Mouse (Mus musculus) urinary bladder, postnatal 36 days (tissue): Measurements from ENCODE around the gene Xntrpc.
A peak's percentile ranks its signal among the peaks of the same experiment; 100 is the strongest.
"Not testable (repeated sequence)": the region's sequence is repeated elsewhere in the genome, so short reads cannot be mapped to it uniquely, and the experiment has no call there.

Experiments used
- DNase-seq, 2 experiments: peaks; one replicate each; pipeline ENCODE4 v3.0.0; 2022; ENCODE audit warnings: low spot score in 2 of 2, mixed read lengths in 1 of 2

Gene Xntrpc

DNA sequence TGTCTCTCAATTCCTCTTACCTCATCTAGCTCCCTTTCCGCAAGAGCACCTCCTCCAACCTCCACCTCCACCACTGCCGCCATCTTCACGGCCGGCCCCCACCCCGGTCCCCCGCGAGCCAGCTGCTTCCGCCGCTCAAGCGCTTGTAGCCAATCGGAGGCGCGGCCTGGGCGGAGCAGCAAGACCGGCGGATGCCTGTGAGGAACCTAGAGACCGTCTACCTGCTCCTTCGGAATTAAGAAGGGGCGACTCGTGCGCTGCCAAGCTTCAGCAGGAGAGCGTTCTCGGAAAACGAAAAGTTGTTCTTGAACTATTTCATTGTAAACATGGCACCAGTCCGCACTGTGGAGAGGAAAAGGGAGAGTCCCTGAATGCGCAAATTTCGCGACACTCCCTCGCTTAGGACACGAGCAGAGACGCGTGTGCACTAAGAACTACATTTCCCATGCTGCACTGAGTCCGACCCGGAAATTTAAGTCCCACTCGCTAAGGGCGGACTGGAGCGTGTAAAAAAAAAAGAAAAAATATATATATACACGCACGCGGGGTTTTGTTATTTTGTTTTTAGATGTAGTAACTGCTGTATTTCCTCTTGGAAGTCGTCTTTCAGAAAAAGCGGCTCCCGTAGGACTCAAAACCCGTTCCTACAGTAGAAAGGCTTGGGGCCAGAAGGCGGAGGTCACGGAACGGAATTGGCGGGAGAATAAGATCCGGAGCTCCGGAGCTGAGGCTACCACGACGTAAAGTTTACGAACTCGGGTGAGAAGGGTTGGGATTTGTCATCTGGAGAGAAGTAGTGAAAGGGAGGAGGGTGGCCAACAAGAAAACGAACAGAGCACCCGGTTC lies at the start of gene Xntrpc, which contains the start of the genes Rnf121 and Xndc1:
Gene Xntrpc, plus strand, starts transcription at position 668 of the 846 bp plus-strand sequence.
Gene Rnf121, minus strand, starts transcription at position 424 of the 846 bp plus-strand sequence.
Gene Xndc1, plus strand, starts transcription at position 466 of the 846 bp plus-strand sequence.
- DNase-seq, result peak; percentile 90 to 92

DNA sequence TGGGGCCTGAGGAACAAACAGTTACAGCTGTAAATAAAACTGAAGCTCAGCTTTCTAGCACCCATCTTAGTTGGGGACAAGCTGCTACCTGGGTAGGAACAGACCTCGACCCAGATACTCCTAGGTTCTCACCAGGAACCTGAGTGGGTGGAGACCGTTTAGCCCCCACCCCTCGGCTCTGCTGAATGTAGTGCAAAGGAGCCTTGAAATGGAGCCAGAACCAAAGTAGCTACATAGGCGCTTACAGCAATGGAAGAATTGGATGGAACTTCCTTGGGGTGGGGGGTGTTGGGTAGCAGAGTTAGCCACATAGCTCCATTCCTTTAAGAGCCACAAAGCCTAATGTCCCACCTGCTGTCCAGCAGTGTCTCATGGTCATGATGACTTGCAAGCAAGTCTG lies 48.6 kb upstream of the Xntrpc start:
- DNase-seq, result no peak

DNA sequence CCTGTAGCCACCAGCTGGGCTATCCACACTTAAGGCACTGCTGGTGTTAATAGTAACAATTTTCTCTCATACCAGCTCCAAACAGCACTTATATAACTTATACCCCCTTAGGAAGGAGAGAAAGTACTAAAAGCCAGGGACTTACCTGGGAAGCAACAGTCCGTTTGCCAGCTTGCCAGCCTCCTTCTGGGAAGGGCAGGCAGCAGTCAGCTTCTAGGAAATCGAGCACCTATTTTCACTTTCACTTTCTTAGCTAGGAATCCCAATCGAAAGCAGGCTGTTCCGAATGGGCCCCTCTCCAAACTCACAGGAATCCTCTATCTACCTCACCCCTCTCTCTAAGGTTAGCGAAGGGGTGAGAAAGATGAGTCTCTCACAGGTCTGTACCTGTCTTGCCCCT lies 48.1 kb upstream of the Xntrpc start:
- DNase-seq, result no peak

DNA sequence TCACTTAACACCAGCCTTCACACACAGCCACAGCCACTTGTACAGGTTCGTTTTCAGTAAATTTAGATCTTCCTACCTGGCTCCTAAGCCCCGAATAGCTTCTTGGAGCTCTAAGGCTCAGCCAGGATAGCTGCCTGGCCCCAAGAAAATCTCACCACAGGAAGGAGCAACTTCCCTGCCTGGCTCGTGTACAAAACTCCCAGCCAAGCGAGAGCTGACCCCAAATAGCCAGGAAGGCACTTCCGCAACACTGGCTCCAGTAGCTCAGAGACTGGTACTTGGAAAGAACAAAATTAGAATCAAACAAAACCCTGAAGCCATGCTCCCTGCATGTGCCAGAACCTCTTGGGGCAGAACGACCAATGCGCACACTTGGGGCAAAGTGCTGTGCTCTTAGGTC lies 47.5 kb upstream of the Xntrpc start:
- DNase-seq, result no peak

DNA sequence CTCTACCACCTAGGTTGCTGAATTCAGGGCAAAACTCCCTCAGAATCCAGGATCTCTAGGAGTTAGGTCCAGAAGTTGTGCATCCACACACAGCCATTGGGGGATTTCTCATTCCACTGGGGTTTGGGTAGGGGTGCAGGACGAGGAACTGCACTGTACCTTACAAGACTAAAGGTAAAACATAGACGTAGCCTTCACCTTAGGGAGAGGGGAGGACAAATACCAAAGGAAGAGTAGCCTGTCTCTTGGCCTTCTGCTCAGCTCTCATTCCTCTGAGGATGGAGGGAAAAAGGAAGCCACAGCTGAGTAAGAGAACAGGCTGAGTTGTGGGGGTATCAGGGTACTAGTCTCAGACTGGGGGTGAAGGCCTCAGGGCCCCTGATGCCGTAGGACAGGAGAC lies 46.9 kb upstream of the Xntrpc start, which contains the start of gene Il18bp:
Gene Il18bp, minus strand, starts transcription at position 101 of the 400 bp plus-strand sequence.
- DNase-seq, result no peak

DNA sequence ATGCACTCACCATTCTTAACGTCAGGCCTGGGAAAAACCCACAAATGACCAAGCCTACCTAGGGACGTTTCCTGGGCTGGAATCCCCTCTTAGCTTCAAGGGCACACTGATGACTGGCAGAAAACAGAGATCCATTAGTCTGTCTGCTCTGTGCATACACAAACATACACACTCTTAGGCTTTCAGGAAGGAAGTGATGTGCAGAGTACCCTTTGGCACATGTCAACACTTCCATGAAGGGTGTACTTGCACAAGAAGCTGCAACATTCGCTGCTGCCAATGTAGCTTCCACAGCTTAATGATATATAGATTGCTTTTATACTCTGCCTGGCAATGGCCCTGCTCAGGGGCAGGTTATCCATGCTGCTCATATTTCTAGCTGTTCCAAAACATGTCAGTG lies 46.2 kb upstream of the Xntrpc start:
- DNase-seq, result no peak

DNA sequence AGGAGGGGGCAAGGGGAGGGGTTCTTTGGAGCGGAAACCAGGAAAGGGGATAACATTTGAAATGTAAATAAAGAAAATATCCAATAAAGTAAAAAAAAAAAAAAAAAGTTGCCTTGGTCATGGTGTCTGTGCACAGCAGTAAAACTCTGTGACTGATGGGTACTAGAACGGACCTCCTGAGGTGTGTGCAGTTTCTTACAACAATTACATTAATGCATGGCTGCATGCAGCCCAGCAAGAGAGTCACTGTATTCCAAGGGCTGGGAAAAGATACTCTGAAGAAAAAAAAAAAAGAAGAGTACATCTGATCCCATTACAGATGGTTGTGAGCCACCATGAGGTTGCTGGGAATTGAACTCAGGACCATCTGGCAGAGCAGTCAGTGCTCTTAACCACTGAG lies 44.6 kb upstream of the Xntrpc start:
- not testable (repeated sequence) for DNase-seq

DNA sequence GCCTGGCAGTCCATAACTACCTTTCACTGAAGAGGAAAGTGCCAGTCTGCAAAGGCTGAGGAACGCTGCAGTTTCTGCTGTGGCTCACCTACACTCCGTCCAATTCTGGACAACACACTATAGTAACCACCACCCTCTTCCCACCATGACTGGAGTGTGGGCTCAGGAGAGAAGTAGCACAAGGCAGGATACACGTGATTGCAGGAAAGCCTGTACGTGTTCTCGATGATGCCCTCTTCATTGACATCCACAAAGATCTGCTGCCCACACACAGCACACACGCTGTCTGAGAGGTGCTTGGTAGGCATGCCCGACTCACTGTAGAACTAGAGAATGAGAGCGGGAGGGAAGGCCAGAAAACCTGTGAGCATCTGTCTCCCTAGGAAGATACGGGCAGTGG lies 41.7 kb upstream of the Xntrpc start:
- DNase-seq, result no peak

DNA sequence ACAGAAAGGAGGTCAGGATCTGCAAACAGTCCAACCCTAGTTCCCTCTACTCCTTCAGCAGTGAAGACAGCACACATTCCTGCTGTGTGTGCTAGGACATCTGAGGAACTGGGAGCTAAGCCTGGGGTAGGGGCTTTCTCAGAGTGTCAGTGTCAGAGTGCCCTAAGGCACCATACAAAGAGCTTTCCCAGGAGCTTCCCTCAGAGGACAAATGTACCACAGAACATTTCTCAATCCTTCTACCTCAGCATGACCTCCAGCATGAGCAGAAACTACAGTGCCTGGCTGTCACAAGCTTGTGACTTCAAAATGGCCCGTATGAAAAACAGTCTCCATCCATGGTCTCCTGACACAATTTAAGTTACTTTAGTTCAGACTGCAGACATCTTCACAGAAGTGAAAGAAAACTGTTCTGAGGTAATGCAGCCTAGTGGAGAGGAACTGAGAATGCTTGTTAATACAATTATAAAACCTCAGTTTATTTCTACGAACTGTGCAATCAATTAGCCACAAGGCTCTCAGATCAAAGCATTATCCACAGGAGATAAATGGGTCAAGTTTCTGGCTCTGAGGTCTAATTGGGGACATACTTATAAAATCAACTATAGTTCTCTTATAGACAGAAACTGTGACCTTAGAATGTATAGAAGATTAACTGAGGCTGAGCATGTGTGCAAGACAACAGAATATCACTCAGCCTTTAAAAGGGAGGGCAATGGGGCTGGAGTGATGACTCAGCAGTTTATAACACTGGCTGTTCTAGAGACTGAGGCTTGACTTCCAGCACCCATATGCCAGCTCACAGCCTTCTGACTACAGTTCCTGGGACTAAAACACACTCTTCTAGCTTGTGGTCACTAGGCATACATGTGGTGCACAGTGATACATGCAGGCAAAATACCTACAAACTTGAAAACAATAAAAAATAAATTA lies 40.1 kb upstream of the Xntrpc start:
- DNase-seq, result no peak

DNA sequence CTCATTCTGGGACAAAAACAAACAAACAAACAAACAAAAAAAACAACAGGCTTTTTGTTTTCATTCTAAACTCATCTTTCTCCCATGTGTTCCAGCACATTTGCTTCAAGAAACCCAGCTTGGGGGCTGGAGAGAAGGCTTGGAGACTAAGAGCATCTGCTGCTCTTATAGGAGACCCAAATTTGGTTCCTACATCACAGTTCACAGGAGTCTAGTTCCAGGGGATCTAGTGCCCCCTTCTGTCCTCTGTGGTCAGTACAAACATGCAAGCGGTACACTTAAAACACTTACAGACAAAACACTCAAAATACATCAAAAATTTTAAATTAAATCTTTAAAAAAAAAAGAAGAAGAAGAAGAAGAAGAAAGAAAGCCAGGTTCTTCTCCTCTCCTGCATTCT lies 30.6 kb upstream of the Xntrpc start:
- no peak for DNase-seq

DNA sequence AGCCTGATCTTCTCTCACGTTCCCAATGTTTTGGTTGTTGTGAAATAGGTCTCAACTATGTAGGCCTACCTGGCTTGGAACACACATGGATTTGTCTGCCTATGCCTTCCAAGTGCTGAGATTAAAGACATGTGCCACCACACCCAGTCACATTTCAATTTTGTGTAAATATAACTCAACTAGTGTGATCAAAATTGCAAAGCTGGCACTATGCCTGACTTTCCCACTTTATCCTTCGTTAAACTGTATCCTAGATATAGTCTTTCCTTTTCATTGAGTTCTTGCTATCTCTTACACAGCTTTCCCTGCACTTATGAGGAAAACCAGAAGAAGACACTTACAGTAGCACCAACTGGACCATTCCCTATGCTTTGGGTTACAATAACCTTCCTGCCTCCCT lies 30.0 kb upstream of the Xntrpc start:
- no peak for DNase-seq

DNA sequence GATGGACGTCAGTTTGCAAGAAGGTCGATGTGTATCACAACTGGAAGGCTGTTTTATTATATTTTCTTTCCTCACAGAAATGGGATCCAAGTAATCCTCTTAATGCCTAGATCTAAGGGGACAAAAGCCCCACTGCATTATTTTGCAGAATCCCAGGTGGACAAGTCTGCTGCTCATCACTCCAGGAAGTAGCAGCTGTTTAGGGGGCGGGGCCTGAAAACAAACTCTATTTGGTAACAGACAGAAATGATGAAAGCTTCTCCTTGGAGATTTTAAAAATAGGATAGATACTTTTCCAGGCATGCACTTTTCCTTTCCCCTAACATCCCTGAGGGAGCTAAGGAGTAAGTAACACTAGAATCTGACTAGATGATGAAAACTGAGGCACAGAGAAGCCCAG lies 28.2 kb upstream of the Xntrpc start:
- DNase-seq, result no peak

DNA sequence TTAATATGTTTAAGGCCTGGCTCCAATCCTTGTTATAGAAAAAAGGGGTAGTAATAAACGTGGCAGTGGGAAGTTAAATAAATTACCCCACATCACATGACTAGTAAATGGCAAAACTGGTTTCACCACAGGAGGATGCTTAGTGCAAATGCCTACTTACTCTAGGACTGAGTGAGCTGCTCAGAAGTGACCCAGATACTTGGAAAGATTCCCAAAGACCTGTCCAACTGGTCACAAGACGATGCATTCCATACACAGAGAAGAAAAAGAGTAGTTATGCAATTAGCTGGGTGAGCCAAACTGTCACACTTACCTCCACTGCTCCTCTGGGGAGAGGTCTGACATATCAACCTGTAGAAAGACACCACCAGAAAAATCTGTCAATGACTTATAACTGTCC lies 23.2 kb upstream of the Xntrpc start:
- no peak for DNase-seq

DNA sequence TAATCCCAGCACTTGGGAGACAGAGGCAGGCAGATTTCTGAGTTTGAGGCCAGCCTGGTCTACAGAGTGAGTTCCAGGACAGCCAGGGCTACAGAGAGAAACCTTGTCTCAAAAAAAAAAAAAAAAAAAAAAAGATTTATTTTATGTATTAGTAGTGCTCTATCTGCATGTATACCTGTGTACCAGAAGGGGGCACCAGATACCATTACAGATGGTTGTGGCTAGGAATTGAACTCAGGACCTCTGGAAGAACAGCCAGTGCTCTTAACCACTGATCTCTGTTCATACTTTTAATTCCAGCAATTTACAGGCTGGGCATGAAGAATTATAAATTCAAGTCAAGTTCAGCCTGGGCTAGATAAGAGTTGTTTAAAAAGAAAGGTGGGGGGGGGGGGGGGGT lies 17.0 kb upstream of the Xntrpc start:
- not testable (repeated sequence) for DNase-seq

DNA sequence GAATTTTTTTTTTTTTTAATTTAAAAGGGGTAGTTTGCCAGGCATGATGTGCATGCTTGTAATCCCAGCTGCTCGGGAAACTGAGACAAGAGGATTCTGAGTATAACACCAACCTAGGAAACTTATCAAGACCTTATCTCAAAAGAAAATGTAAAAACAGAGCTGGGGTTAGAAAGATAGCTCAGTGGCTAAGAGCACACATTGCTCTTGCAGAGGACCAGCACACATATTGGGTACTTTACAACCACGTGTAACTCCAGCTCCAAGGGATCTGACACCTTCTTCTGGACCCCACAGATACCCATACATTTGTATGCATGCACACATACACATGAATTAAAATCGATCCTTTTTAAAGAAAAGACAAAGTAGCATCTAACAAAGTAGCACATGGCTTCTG lies 4.2 kb upstream of the Xntrpc start:
- DNase-seq, result no peak

DNA sequence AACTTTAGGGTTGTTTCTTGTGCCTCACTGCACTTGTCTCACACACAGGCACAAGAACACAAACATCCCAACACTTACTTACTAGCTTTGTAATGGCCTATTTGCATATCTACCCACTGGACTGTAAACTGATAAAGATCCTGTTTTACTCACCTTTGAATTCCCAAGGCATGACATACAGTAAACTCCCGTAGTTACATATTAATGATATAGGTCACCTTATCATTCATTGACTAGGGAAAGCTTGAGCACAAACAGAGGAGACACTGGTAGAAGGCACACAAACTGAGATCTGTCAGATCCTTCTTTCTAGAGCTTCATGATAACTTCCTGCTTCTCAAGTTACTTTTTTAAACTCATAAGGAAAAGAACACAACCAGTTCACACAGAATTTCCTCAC lies 3.3 kb upstream of the Xntrpc start:
- DNase-seq, result no peak

DNA sequence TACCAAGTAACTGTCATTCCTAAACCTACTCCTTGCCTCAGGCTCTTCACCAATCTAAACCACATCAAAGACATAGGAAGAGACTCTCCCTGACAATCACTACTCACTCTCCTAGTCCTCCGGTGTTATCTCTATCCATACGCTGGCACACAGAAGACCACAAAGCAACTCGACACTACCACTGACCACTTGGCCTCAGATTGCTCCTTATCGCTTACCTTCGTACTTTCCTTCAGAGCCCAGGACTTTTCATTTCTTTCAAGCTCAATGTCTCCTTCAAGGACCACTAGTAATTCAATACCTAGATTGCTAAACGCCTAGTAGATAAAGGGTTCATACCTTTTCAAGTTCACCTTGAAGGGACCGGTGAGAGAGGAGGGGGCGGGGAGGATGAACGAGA lies 1.6 kb upstream of the Xntrpc start:
- DNase-seq, result no peak

DNA sequence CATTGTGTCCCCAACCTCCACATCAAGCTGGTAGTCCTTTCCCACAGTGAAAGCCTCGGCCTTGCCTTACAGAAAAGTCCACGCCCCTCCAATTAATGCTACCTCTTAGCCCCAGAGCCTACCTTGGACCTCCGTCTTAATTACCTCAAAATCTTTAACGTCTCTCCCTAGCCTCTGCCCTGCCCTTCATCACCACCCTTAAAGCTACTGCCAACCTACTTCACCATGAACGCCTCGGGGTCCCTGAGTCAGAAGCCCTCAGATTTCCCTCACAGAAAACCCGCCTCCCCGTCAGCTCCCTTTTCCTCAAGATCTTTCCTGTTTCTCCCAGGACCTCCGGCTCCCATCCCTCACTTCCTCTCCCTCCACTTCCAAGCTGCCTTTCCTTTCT lies 863 bp upstream of the Xntrpc start:
- DNase-seq, result no peak

DNA sequence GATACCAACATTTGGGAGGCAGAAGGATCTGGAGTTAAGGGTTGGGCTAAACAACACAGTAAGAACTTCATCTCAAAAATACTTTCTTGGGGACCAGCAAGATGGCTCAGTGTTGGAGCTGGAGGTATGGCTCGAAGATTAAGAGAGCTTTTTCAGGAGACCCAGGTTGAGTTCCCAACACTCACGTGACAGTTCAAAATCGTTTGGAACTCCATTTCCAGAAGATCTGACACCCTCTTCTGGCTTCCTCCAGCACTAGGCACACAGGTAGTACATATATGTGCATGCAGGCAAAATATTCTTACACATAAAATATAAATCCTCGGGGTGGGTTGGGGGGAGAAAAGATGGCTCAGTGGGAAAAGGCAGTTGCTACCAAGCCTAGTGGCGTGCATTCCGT lies 850 bp downstream of the Xntrpc start:
- no peak for DNase-seq

DNA sequence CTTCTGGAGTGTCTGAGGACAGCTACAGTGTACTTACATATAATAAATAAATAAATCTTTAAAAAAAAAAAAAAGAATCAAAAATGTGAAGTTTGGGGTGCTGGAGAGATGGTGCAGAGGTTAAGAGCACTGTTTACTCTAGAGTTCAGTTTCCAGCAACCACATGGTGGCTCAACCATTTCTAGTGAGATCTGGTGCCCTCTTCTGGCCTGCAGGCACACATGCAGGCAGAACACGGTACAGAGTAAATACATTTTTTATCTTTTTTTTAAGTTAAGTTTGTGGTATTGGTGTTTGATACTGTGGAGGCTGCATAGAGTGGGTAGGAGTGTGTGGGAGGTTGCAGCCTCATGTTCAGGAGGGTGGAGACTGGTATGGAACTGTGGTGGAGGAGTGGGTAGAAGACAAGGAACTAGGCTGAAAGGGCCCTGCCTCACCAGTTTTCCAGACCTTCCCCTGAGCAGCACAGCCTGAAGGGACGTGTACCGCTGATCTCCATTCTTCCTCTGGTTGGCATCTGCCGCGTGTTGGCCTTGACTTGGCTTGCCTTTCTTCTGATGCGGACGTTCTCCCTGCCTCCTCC lies 11.3 kb downstream of the Xntrpc start:
- no peak for DNase-seq

DNA sequence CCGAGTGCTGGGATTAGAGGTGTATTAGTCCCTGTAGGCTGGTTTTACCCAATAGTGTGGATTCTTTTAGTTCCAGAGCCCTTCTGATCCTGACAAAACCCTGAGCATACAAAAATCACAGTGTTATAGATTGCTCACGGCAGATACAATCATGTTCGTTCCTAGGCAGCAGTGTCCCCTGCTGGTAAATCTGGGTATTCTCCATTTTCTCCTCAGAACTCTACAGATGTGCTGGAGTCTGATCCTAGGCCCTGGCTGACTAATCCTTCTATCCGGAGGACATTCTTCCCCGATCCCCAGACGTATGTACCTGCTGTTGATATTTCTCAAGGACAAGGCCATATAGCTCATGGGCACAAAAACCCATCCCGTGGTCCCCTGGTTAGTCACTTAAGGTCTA lies 13.0 kb downstream of the Xntrpc start:
- DNase-seq, result peak in 1 of 2 experiments; percentile 14

DNA sequence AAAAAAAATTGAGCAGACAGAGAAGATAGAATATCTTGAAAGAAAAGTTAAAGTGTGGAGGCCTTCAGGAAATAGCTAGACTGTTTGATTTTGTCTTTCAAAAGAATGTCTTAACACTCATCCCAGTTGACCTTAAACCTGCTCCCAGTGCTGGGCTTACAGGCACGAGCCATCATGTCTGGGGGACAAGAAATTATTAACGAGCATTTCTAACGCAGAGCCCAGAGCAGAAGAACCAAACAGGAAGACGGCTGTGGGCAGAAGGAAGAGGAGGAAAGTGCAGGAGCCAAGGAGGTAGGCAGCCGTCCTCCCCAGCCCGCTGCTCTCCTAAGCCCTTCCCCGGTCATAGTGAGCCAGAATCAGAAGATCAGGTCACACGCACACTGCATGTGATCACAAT lies 14.8 kb downstream of the Xntrpc start:
- no peak for DNase-seq
